Mouse (Mus musculus) lung, postnatal 14 days (tissue): ENCODE results near the gene Dusp7.

ENCODE experiments used
- DNase-seq: peaks from one replicate; pipeline ENCODE4 v3.0.0; 2021

Dusp7 gene

DNA sequence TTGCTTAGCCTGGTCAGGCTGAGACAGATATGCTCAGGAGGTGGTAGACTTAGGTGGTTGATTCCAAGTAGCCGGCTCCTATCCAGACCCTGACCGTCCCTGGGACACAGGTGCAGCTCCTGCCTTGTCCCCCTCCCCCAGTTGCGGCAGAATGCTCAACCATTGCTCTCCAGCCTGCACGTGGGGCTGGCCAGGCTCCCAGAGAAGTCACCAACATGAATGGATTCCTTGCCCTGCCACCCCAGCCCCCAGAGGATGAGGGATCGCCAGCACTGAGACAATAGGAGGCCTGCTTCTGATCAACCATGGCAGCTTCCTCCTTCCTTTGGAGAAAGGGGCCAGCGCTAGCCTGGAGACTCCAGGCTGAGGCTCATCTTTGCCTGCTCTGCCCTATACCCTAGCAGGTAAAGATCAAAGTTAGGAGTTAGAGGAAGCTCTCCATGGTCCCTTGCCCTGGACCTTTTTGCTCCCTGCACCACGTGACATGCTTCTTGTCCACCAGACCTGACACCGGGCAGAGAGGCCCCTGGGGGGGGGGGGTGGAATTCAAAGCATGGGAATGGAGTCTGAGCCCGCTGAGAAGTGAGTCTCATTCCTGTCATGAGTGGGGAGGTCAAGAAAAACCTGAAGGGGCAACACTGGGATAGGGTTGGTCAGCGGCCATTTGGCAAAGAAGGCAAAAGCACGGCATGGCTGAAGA, 24.5 kb downstream of the Dusp7 start:
- no peak for DNase-seq

DNA sequence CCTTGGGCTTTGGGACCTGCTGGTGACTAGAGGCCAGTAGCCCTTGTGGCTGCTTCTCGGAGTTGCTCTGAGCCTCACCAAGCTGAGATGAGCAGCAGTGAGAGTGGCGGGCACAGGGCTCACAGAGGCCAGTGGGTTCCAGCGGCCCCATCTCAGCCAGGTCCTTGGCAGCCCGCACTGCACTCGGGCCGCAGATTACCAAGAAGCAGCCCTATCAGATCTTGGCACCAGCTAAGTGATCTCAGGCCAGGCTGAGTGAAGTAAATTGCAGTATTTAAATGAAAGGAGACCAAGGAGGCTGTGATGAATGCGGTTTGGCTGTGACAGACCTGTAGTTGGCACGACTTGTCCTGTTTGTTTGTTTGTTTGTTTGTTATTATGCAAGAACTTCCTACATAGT, 25.1 kb downstream of the Dusp7 start:
- no peak for DNase-seq

DNA sequence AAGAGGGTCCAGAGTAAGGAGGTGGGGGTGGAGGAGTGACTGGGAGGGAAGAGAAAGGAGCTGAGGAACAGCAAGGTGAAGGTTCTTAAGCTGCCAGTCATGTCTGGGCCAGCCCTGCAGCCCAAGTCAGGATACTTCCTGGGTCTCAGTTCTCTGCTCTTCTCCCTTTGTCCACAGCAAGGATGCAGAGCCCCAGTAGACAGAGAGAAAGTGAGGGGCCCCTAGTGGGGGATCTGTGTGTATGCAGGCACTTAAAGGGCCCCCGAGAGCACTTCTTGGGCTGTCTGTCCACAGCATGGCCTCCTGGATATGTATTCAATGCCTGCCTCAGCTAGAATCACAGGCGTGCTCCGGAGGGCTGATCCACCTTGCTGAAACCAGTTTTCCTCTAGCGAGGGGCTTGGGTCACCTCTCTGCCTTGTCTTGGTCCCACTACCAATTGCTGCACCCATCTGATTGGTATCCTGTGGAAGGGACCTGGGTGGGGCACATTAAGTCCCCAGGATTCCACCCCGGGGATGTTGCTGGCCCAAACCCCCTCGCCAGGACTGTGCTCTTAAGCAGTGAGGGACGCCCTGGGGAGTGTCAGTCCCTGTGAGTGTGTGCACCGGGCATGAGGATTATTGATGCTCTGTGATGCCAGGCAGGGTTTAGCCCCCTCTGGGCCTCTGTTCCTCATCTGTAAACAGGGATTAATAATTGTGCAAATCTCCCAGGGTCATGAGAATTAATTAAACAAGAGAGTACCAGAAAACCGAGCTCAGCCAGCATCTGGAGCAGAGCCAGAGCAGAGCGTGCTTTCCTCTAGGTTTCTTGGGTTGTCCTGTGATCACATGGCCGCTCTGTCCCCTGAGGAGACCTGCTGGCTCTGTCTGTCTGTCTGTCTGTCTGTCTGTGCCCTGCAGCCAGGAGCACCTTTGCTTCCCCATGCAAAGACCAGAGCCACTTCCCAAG, 26.5 kb downstream of the Dusp7 start:
- no peak for DNase-seq

DNA sequence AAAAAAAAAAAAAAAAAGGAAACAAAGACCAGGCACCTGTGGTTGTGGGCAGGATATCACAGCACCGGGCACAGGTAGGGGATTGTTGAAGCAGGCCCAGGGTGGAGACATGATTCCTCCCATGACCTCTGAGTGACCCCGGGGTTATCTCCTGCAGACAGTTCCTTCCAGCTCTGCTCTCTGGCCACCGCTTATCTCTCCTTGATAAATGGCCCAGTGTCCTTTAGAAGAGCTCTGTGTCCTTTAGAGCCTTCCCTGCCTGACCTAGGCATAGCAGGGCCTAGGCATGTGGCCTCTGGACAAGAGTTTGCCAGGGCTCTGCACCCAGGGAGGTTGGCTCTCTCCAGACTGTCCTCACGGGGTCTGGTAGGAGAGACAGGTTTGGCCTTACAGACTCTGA, 29.3 kb downstream of the Dusp7 start:
- no peak for DNase-seq

DNA sequence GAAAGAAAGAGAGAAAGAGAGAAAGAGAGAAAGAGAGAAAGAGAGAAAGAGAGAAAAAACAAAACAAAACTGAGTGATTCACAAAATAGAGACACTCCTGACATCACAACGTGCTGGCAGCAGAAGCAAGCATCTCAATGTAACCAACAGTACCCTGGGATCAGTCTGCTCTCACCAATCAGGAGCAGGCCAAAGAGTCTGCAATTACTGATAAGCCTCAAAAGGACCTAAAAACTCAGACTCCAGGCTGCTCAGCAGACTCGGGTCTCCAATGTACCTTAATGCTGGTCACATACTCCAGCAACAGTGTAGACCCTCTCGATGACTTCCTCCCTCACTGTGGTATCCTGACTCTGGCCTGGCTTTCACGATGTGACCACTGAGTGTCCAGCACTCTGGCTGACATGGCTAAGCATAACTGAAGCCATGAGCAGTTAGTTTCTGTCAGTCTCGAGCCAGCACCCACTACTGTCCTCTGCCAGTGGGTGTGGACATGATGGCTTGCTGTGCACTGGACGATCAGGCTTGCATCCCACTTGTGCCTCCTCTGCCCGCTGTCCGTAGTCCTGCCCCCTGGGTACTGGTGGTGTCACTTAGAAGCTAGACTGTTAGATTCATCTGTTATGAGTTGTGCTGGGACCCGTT, 30.4 kb downstream of the Dusp7 start:
- DNase-seq = no peak

DNA sequence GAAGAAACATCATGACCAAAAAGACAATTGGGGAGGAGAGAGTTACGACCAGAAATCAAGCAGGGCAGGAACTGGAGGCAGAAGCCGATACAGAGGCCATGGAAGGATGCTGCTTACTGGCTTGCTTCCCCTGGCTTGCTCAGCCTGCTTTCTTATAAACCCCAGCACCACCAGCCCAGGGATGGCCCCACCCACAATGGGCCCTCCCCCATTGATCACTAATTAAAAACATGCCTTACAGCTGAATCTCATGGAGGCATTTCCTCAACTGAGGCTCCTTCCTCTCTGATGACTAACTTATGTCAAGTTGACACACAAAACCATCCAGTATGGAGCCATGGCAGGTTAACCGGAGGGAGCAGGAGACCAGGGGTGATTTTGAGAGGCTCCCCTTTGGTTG, 31.4 kb downstream of the Dusp7 start:
- DNase-seq = no peak

DNA sequence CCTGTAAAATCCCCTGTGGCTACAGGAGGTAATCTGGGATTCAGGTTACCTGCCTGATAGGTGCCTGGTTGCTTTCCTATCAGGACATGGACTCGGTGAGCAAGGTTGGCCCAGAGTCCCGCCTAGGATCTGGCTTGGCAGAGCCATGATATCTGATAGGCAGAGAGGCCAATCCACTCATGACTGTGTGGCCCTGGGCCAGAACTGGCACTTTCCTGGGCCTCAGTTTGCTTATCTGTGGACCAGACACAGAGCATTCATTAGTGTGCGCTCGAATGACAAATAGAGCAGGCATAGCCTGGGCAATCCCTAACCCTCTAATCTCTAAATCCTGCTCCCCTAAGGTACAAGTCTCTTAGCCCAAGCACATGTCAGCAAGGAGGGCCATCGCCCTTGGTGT, 33.7 kb downstream of the Dusp7 start:
- no peak for DNase-seq

DNA sequence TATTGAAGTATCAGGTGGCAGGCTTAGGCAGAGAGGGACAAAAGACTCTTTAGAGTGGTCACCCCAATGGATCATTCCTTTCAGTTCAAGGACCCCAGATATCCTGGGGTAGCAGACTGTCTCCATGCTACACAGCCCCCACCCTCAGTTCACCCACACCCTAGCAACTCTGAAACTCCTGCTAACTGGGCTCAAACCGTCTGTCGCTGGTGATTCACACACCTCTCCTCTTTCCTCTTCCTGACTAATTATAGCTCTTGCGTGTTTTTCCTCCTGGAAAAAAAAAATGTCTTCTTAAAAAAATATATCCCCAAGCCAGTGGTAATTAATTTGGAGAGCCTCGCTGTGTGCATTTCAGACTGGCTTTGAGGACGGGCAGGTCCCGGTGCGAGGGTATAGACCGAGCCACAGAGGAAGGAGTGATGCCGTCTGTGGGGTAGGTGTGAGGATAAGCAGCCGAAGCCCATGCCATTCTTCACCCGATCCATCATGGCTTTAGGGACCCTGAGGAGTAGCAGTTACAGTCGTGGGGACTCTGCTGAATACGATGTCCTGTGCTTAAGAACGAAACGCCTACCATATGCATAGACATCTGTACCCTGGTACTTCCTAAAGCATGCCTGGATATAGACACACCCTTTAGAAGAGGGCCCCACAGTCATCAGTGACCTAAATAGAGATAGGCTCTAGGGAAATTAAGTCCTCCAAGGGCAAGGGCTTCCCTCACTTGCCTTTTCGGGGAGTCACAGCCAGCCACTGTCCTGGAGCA, 34.4 kb downstream of the Dusp7 start:
- no peak for DNase-seq

DNA sequence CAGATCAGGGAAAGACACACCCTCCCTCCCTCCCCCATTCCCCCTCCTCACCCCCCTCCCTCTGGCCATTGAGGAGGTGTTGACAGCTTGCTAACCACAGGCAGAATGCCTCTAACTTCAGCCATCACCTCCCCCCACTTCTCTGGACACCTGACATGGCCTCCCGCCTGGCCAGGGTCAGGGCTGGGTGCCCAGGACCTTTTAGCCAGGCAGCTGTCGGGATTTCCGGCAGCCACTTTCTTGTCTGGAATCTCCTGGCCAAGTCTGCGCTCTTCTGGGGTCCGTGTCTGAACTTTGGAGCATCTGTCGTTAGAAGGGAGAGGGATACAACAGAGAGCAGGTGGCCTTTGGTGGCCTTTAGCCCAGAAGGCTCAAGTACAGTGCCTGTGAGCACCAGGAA, 36.8 kb downstream of the Dusp7 start:
- peak; percentile 68 for DNase-seq

DNA sequence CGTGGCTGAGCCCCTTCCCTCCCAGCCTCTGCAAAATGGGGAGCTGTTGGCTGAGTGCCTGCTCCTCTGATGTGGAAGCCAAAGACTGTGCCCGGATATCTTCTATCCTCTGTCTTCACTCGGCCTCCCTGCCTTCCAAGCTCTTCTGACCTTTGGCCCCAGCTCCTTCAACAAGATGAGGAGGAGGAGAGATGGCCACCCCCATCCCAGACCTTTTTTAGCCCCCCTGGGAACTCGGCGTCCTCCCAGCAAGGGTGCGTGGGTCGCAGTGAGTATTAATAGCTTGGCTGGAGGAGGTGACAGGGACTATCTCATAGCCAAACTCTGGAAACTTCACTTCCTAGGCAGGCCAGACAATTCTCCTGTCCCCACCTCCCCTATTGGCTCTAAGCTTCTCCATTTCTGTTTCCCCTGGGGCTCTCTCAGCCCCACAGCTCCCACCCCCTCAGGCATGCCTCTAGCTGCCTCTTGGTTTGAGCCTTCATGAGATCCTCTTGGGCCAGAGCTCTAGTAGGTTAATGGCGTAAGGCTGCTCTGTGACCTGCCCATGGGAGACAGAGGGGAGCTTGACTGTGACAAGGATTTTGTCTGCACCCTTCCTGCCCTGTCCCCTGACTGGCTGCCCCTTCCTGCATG, 38.1 kb downstream of the Dusp7 start:
- DNase-seq = peak; percentile 74

DNA sequence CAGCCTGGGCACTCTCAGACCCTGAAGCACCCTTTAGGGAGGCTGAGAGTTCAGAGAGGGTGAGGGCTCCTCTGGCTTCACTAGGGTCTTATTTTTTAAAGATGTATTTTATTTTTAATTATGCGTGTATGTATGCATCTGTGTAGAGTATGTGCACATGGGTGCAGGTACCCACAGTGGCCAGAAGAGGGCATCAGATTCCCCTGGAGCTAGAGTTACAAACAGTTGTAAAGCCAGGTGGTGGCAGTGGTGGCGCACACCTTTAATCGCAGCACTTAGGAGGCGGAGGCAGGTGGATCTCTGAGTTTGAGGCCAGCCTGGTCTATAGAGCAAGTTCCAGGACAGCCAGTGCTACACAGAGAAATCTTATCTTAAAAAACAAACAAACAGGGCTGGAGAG, 40.7 kb downstream of the Dusp7 start:
- no peak for DNase-seq

DNA sequence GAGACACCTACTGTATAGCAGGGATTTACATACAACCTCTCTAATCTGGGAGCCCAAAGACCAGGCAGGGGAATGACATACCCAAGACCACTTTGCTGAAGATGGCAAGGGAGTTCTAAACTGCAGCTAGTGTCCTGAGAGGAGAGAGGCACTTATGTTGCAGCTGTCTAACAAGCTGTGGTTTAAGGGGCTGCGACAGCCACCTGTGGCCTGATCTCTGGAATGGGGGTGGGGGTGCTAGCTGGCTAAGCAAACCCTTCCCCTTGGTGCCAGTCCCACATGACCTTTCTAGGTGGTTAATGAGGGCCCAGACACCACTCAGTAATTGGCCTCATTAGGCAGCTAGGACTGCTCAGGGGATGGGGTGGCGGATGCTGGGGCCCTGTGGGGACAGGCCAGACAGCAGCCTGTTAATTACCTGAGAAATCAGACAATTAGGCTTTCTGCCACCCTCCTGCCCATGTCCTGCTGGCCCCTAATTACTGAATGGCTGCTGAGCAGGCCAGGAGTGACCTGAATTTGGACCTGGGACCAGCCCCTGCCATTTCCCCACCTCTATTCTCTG, 41.7 kb downstream of the Dusp7 start:
- no peak for DNase-seq

DNA sequence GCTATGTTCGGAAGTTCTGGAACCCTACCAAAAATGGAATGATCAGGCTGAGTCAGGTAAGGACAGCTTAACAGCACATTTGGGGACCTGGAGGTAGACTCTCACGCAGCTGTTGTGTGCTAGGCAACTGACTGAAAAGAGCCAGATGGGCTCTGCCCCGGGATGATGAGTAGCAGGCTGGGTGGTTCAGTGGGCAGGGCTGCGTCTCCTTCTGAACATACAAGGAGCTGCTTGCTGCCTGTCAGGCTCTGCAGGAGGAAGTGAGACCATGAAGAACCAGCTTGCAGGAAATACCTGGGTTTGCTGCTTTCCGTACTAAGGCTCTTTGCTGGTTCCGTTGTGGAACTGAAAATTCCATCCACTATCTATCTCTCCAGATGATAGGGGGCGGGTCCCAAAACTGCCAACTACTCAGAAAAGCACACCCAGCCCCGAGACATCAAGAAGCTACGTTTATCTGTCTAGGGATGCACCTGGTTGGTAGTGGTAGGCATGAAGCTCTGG, 42.7 kb downstream of the Dusp7 start:
- DNase-seq = no peak

DNA sequence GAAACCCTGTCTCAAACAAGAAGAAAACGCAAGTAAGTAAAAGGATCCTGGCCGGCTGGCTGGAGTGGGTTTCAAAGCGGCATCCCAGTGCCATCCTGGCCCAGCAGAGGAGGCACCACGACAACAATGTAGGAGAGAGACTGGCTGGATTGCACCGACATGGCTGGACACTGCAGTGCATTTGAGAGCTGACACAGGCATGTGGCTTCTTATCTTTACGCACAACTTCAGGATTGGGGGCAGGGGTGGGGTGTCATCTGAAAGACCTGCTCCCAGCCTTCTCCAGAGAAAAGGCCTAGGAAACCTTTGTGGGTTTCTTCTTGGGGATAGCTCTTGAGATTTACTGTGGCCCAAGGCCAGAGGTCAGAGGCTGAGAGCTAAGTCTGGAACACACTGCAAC, 43.3 kb downstream of the Dusp7 start:
- DNase-seq = no peak

DNA sequence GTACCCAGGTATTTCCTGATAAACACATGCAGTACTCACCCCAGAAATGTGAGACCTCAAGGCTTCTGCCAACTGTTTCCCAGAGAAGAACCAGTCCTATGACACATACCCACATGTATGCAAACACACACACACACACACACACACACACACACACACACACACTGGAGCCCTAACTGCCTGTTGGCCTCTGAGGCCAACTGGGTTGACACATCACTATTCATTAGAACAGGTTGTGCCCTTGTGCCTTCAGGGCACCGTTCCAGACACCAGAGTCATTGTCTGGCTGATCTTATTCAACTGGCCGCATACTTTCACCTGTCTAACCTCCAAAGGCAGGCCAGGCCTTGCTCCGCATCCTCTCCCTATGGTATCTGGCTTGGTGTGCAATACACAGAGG, 43.8 kb downstream of the Dusp7 start:
- no peak for DNase-seq

DNA sequence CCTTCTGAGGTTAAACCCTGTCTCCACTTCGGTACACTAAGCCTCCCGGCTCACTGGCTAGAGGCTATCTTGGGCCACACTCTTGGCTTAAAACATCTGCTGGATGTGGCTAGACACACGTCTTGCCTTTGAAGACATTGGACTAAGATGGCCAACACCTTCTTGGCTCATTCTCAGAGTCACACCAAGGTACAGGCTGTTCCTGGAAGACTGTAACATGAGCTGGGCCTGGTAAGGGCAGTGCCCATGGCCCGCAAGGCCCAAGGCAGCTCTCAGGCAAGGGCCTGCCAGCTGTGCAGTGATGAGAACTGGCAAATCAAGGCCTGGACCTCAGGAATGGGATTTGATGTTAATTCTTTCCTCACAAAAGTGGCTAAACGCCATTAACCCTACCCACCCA, 45.2 kb downstream of the Dusp7 start:
- no peak for DNase-seq

DNA sequence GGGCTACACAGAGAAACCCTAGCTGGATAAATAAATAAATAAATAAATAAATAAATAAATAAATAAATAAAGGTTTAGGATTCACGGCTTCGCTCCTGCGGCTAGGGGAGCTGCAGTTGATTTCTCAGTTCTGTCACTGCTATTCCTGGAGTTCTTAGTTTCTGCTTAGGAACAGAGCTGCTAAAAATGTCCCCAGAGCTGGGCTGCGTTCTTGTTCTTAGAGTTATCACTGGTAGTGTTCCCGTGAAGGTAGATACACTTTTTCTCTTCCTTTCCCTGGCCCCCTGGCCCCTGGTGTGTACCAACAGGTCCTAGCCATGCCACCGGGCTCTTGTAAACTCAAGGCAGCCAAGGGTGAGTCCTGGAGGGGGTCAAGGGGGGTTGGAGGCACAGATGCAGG, 48.4 kb downstream of the Dusp7 start:
- no peak for DNase-seq

DNA sequence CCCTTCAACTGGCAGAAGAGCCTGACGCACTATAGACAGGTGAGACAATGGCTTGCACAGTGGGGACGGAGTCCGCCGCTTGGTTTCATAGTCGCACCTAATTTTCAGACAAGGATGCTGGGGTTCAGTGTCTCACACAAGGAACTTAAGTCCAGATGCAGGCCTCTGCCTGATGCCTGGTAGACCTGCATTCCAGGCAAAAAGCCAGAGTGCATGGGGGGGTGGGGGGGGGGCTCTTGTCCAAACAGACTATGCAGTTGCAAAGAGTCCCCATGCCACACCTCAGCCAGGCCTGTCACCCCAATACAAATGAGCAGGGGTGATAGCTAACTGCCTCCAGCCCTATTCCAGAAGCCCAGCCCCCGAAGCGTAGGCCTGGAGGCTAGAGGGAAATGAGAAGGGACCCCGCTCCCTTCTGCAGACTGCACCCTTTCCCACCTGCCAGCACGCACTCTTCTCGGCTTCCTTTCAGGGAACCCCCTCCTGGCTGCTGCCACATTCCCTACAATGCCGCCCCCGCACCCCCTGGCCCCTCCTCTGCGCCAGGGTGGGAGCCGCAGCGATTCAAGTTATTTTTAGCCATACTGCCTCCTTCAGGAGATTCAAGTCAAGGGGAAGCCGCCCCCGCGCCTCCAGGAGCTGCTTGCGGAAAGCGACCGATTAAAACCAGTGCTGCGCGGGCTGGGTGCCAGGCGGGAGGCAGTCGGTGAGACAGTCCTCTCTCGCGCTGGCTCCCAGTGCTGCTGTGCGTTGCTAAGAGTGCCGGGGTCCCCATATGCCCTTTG, 49.6 kb downstream of the Dusp7 start:
- peak; percentile 83 for DNase-seq

DNA sequence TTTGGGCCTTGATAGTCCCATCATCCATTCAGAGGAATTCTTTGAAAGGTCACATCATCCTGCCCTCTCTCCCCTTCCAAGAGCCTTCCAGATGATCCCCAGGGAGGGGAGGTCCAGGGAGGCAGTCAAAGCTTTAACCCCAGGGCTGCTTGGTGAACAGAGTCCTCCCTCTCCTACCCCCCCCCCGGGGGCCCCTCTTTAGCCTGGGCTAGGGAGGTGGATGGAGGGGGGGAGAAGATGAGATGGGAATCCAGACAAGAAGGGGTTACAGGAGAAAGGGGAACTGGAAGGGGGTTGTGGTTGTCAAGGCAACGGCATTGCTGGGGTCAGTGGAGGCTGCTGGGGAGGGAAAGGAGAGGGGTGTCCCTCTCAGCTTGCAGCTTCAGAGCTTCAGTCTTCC, 52.2 kb downstream of the Dusp7 start:
- no peak for DNase-seq

DNA sequence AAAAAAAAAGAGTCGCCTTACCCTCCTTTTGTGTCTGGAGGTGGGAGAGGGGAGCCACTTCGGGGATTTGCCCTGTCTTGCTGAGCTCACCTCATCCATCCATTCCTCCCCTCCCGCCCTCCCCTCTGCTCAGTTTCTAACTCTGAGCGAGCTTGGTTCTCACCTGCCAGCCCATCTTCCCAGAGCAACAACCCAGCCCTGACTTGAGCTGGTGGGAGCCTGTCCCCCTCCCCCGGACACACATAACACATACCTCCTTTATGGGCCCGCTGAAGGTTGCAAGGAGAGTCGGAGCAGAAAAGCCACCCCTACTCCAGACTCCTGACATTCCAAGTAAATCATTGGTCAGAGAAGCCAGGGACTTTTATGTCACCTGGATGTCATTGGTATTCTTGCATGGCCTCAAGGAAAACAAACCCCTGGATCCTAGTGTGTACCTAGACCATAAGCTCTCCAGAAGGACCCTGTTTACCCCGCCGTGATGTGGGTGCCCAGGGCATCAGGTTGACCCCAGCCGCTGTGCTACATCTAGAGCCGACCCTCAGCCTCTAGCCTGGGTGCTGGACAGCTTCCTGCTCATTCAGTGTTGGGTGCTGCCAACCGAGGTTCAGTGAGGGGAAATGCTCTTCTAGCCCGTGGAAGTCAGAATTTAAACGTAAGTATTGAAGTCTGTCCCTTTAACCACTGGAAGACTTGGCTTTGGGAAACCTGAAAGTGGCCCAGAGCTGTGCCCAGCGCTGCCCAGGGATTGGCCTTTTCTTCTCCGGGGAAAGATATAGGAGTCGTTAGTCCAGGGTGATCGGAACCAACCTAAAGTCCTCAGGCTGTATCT, 52.8 kb downstream of the Dusp7 start:
- DNase-seq = no peak
